ENCODE assay signal across 8 mouse cellular contexts in the genomic region with DNA sequence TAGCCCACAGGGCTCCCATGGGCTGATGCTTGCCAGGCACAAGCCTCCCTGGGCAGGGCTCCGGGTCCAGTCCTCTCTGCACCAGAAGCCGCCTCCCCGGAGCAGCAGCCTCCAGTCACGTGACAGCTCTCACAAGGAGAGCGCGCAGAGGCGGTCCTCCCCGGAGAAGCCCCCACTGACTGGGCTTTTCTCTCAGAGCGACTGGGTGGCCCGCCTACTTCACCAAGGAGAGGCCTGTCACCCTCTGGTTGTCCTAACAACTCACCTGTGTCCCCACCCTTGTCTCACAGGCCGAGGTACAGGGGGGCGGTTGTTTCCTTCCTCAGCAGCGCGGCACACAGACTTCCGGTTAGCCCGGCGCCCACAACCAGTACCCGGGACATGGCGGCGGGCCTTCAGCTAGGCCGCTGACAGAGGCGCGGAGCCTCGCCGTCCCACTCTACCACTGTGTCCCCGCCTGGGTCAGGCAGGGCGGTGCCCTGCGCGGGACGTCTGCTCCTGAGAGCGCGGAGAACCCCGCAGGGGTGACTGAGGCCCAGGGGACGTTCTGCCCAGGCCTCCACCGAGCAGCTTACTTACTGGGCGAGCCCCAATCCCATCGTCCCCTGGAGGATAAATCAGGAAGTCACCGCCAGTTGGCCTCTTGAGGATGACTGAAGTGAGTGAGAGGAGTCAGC. TPM values are rescaled to one million over a fixed set of nuclear protein-coding genes. Genes with fewer than 3 reads are reported as not detected.
DNase-seq lines count a peak whose midpoint lies in the region; ATAC-seq and TF ChIP-seq lines count a peak whose summit lies in the region.
"Not testable (repeated sequence)": the region's sequence is repeated elsewhere in the genome, so short reads cannot be mapped to it uniquely, and the experiment has no call there.

No protein-coding gene starts in this region.

- not testable (repeated sequence) for H3K9me3 ChIP-seq in embryonic facial prominence, embryonic 14.5 days (ENCODE audit: control insufficient read depth, low read length)

- DNase-seq in embryonic facial prominence, embryonic 14.5 days (ENCODE audit: low spot score), result peak; percentile 86
- peak; percentile 71 to 80 for DNase-seq in heart, adult 2 months
- DNase-seq in kidney, adult 18-20 months, result peak; percentile 54
- peak; percentile 58 to 68 for DNase-seq in left cerebral cortex, postnatal 36 days (ENCODE audit: low spot score in 2 of 2)
- DNase-seq in mesoderm, embryonic 11.5 days (ENCODE audit: low read depth, low spot score), result peak; percentile 50
- DNase-seq in right cerebral cortex, postnatal 25 days, result peak; percentile 66
- DNase-seq in urinary bladder, postnatal 36 days (ENCODE audit: low spot score in 2 of 2), result peak; percentile 30 to 32

- 9% methylated on average over 11 of the region's 38 CpGs for WGBS in bone marrow, adult 2 months
- 0% methylated on average over 9 of the region's 38 CpGs for WGBS in embryonic facial prominence, embryonic 14.5 days
- 2% methylated on average over 10 of the region's 38 CpGs for WGBS in heart, adult 2 months

- not testable (repeated sequence) for TF ChIP-seq CTCF in bone marrow, adult 2 months (IDR thresholded peaks at IDR 0.05; ENCODE audit: control insufficient read depth, insufficient read depth, low read length); heart, adult 2 months (IDR thresholded peaks at IDR 0.05)

- not testable (repeated sequence) for TF ChIP-seq POLR2A in bone marrow, adult 2 months (IDR thresholded peaks at IDR 0.05; ENCODE audit: borderline replicate concordance, control insufficient read depth, low read depth, low read length)
- TF ChIP-seq POLR2A in heart, adult 2 months (IDR thresholded peaks at IDR 0.05; ENCODE audit: insufficient read depth, low read depth, low read length), result 0 out of 2 replicates have a peak, but pooled peaks have one; percentile 43

- H3K36me3 ChIP-seq in embryonic facial prominence, embryonic 14.5 days (ENCODE audit: control insufficient read depth, insufficient read depth, low read length); heart, adult 2 months (ENCODE audit: control insufficient read depth, insufficient read depth, low read length): not testable (repeated sequence)

- H3K4me3 ChIP-seq in bone marrow, adult 2 months (replicated peaks; ENCODE audit: control insufficient read depth, low read depth, low read length), result peak overlapping the region; percentile 54
- H3K4me3 ChIP-seq in embryonic facial prominence, embryonic 14.5 days (ENCODE audit: low read depth, low read length), result peak overlapping the region; percentile 40
- H3K4me3 ChIP-seq in heart, adult 2 months, result peak overlapping the region; percentile 49

- intact Hi-C loops in heart, adult 2 months (cut with DNase I), result loop anchor here (5.0 kb wide), 1 partner anchor 202 kb away; no protein-coding TSS in a partner anchor
- intact Hi-C loops in left cerebral cortex, postnatal 36 days (cut with DNase I), result loop anchor here (10.0 kb wide), 1 partner anchor 175 kb away; the partner anchor contains the start of gene Lipo3

- H3K27me3 ChIP-seq in embryonic facial prominence, embryonic 14.5 days (replicated peaks; ENCODE audit: control insufficient read depth, insufficient read depth, low read length); heart, adult 2 months (ENCODE audit: control insufficient read depth, insufficient read depth, low read length): not testable (repeated sequence)

- peak; percentile 99 for ATAC-seq in embryonic facial prominence, embryonic 14.5 days (ENCODE audit: low read depth)

- H3K4me2 ChIP-seq in embryonic facial prominence, embryonic 14.5 days (ENCODE audit: low read depth, low read length), result peak overlapping the region; percentile 50

- H3K27ac ChIP-seq in bone marrow, adult 2 months (ENCODE audit: control insufficient read depth, insufficient read depth, low read depth, low read length, poor library complexity), result peak overlapping the region; percentile 39; the same call in 1 of the 2 replicates
- H3K27ac ChIP-seq in embryonic facial prominence, embryonic 14.5 days (replicated peaks; ENCODE audit: low read depth, low read length), result not testable (repeated sequence)
- peak overlapping the region; percentile 64 for H3K27ac ChIP-seq in heart, adult 2 months

- not testable (repeated sequence) for TF ChIP-seq EP300 in heart, adult 2 months (IDR thresholded peaks at IDR 0.05; ENCODE audit: insufficient read depth, low read depth, low read length)

- peak overlapping the region; percentile 61 for H3K9ac ChIP-seq in embryonic facial prominence, embryonic 14.5 days (ENCODE audit: low read depth, low read length)
- peak overlapping the region; percentile 77 for H3K9ac ChIP-seq in heart, adult 2 months (ENCODE audit: low read depth, low read length)

- not testable (repeated sequence) for H3K79me2 ChIP-seq in heart, adult 2 months (replicated peaks; ENCODE audit: control insufficient read depth, insufficient read depth, low read length)

- not testable (repeated sequence) for H3K4me1 ChIP-seq in bone marrow, adult 2 months (ENCODE audit: control insufficient read depth, insufficient read depth, low read length); embryonic facial prominence, embryonic 14.5 days (ENCODE audit: control insufficient read depth, insufficient read depth, low read length); heart, adult 2 months (ENCODE audit: control insufficient read depth, insufficient read depth, low read length)

RNA-seq across cellular contexts. Expression of gene Gm8978, which starts 35.3 kb away (rescaled TPM):
- polyA plus RNA-seq in bone marrow, adult 2 months (2011; ENCODE audit: insufficient read depth, insufficient read length, low replicate concordance, missing spikeins), result not detected in 2 replicates
- polyA plus RNA-seq in embryonic facial prominence, embryonic 14.5 days (2014; fragmentation: Nextera tagmentation; extraction: Ambion mirVana), result not detected in 2 replicates
- total RNA-seq in heart, adult 2 months (2021), result not detected
- not detected in 2 replicates for polyA plus RNA-seq in heart, adult 2 months (2012; rRNA removed)
- total RNA-seq in left cerebral cortex, postnatal 36 days (2021), result not detected

Comparison
In these comparisons a context has a peak if more than half of its experiments do, and no peak if none do; other contexts are left out.
1. DNase-seq: peak in every context shown above with its lines; median percentile 86 in embryonic facial prominence, embryonic 14.5 days; 76 in heart, adult 2 months; 66 in right cerebral cortex, postnatal 25 days; 63 in left cerebral cortex, postnatal 36 days; 54 in kidney, adult 18-20 months; 50 in mesoderm, embryonic 11.5 days; 31 in urinary bladder, postnatal 36 days.